ENCODE assay signal across 20 mouse cellular contexts in the genomic region with DNA sequence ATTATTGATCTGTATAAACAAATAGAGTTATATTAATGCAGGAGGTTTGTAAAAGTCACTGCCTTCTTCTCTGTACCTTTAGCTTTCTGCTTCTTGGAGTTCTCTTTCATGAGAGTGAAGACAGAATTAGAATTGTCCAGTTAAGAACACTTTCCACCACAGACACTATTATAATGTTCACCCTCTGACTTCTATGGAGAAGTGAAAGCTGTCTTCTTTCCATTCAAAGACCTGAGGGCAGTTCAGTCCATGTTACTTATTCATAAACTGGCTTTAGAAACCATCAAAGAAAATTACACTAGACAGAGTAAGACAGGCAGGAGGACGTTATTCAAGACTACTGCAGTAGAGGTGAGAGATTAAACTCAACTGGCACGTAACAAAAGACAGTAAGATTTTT.
"Had no signal": no experiment of that assay in that cellular context is flagged by ENCODE, and none has a peak within 500 bp of the region (broad histone marks: within the 10 kb centered on the region; RNA-seq: fewer than 3 reads in every experiment).

No protein-coding gene starts in this region.

- H3K27me3 ChIP-seq: liver, embryonic 12.5 days; midbrain, embryonic 15.5 days; neural tube, embryonic 13.5 days; neural tube, embryonic 15.5 days; stomach, embryonic 15.5 days had no signal

- H3K9ac ChIP-seq: liver, embryonic 12.5 days; liver, embryonic 14.5 days; lung, embryonic 14.5 days; midbrain, embryonic 15.5 days; neural tube, embryonic 13.5 days; neural tube, embryonic 15.5 days; stomach, embryonic 15.5 days had no signal

- H3K9me3 ChIP-seq: liver, embryonic 12.5 days; midbrain, embryonic 10.5 days; midbrain, embryonic 15.5 days; neural tube, embryonic 13.5 days; neural tube, embryonic 15.5 days; stomach, embryonic 15.5 days had no signal

- H3K36me3 ChIP-seq: liver, embryonic 12.5 days; midbrain, embryonic 10.5 days; midbrain, embryonic 15.5 days; neural tube, embryonic 13.5 days; neural tube, embryonic 15.5 days; stomach, embryonic 15.5 days had no signal

- H3K4me3 ChIP-seq: liver, embryonic 12.5 days; midbrain, embryonic 10.5 days; midbrain, embryonic 15.5 days; myocyte; neural tube, embryonic 13.5 days; neural tube, embryonic 15.5 days; stomach, embryonic 15.5 days had no signal

- ATAC-seq: liver, embryonic 12.5 days had no signal

- H3K4me1 ChIP-seq: liver, embryonic 12.5 days; midbrain, embryonic 10.5 days; midbrain, embryonic 15.5 days; neural tube, embryonic 13.5 days; neural tube, embryonic 15.5 days; stomach, embryonic 15.5 days had no signal

- DNase-seq: lung, adult 18-20 months; lung, embryonic 14.5 days; lung, postnatal 10 days; lung, postnatal 4 days; right cerebral cortex, adult 18-20 months; right cerebral cortex, postnatal 25 days; right cerebral cortex, postnatal 4 days; spleen, adult 18-20 months; thymus, adult 2 months; thymus, postnatal 25 days; thymus, postnatal 4 days had no signal

- H3K27ac ChIP-seq: liver, embryonic 12.5 days; liver, embryonic 14.5 days; midbrain, embryonic 10.5 days; midbrain, embryonic 15.5 days; neural tube, embryonic 13.5 days; neural tube, embryonic 15.5 days; stomach, embryonic 15.5 days; stomach, postnatal 0 days had no signal

- H3K4me2 ChIP-seq: liver, embryonic 12.5 days; lung, embryonic 14.5 days; midbrain, embryonic 15.5 days; neural tube, embryonic 13.5 days; neural tube, embryonic 15.5 days; stomach, embryonic 15.5 days had no signal
